Mouse (Mus musculus): ENCODE data around the gene 9030025P20Rik.
"Not testable (repeated sequence)": the region's sequence is repeated elsewhere in the genome, so short reads cannot be mapped to it uniquely, and the experiment has no call there.

GRCm38 (mm10) chr17:15023878-15024492, 45.7 kb downstream of the 9030025P20Rik start:
- not testable (repeated sequence) for TF ChIP-seq CTCF (IDR thresholded peaks at IDR 0.05; ENCODE audit: extremely low read depth, insufficient read depth, insufficient read length, insufficient replicate concordance); POLR2A (IDR thresholded peaks at IDR 0.05; ENCODE audit: low read depth, low read length)

All from spleen, adult 2 months (tissue).